Comparison of ENCODE assay signal across 19 mouse cellular contexts in genomic region chr1:191450614-191451013, GRCm38 (mm10). TPM values are rescaled to one million over a fixed set of nuclear protein-coding genes. Genes with fewer than 3 reads are reported as not detected.
DNase-seq lines count a peak whose midpoint lies in the region; ATAC-seq and TF ChIP-seq lines count a peak whose summit lies in the region.
"Had no signal": no experiment of that assay in that cellular context is flagged by ENCODE, and none has a peak within 500 bp of the region (broad histone marks: within the 10 kb centered on the region; RNA-seq: fewer than 3 reads in every experiment).

No protein-coding gene starts in this region.

- H3K4me2 ChIP-seq in kidney, embryonic 14.5 days (replicated peaks; ENCODE audit: low read depth, low read length), result no peak overlapping the region
- H3K4me2 ChIP-seq: kidney, embryonic 15.5 days; lung, embryonic 14.5 days; midbrain, embryonic 15.5 days had no signal

- no peaks in the 10 kb centered on the region for H3K27me3 ChIP-seq in kidney, embryonic 14.5 days (ENCODE audit: control insufficient read depth, insufficient read depth, low read length)
- H3K27me3 ChIP-seq: kidney, embryonic 15.5 days; midbrain, embryonic 15.5 days had no signal

- 31% methylated on average over 5 of the region's 5 CpGs for WGBS in lung, adult 2 months
- 73% methylated on average over 5 of the region's 5 CpGs for WGBS in kidney, embryonic 14.5 days

- H3K4me3 ChIP-seq in lung, adult 2 months (replicated peaks; ENCODE audit: extremely low read depth, low read depth, low read length), result no peak overlapping the region
- H3K4me3 ChIP-seq in kidney, embryonic 14.5 days (ENCODE audit: low read length), result no peak overlapping the region
- H3K4me3 ChIP-seq: erythroblast, embryonic 14.5 days; hindbrain, embryonic 10.5 days; kidney, embryonic 15.5 days; layer of hippocampus, adult 2 months; midbrain, embryonic 15.5 days had no signal

- no peak for TF ChIP-seq CTCF in lung, adult 2 months (IDR thresholded peaks at IDR 0.05; ENCODE audit: insufficient read depth, low read length)

- no peak for TF ChIP-seq POLR2A in lung, adult 2 months (IDR thresholded peaks at IDR 0.05; ENCODE audit: borderline replicate concordance, extremely low read depth, low read depth, low read length)

- peak; percentile 84 for ATAC-seq in megakaryocyte progenitor cell, adult 5-6 weeks (replicated peaks; ENCODE audit: poor library complexity)
- ATAC-seq in kidney, embryonic 14.5 days (ENCODE audit: low FRiP score, low TSS enrichment), result no peak
- ATAC-seq: forebrain, postnatal 0 days; inflammation-experienced regulatory T-cells, adult 6 months; midbrain, embryonic 15.5 days had no signal

- no peak overlapping the region for H3K9ac ChIP-seq in kidney, embryonic 14.5 days (ENCODE audit: low read depth, low read length)
- H3K9ac ChIP-seq: forebrain, postnatal 0 days; kidney, embryonic 15.5 days; lung, embryonic 14.5 days; midbrain, embryonic 15.5 days had no signal

- no peaks in the 10 kb centered on the region for H3K9me3 ChIP-seq in kidney, embryonic 14.5 days (ENCODE audit: control insufficient read depth, low read length)
- H3K9me3 ChIP-seq: hindbrain, embryonic 10.5 days; kidney, embryonic 15.5 days; midbrain, embryonic 15.5 days had no signal

- no peak overlapping the region for H3K27ac ChIP-seq in kidney, embryonic 14.5 days (ENCODE audit: low read depth, low read length)
- H3K27ac ChIP-seq: hindbrain, embryonic 10.5 days; kidney, embryonic 15.5 days; layer of hippocampus, adult 2 months; midbrain, embryonic 15.5 days had no signal

- DNase-seq in adrenal gland, adult (ENCODE audit: inconsistent age in 2 of 2, low spot score in 1 of 2), result peak; percentile 71
- DNase-seq in adrenal gland, postnatal 25 days, result no peak
- peak; percentile 34 for DNase-seq in lung, postnatal 14 days
- DNase-seq in lung, adult 2 months, result no peak
- DNase-seq in liver, result peak; percentile 46
- no peak for DNase-seq in urinary bladder, postnatal 25 days (ENCODE audit: low spot score)
- DNase-seq: cerebellum, adult 9-10 months; forebrain, postnatal 0 days; gastrocnemius, postnatal 14 days; lung, embryonic 14.5 days; spleen, adult 18-20 months had no signal

- H3K36me3 ChIP-seq in kidney, embryonic 14.5 days (ENCODE audit: control insufficient read depth, insufficient read depth, low read length), result no peaks in the 10 kb centered on the region
- H3K36me3 ChIP-seq: hindbrain, embryonic 10.5 days; kidney, embryonic 15.5 days; midbrain, embryonic 15.5 days had no signal

- peaks cover 13% of the 10 kb centered on the region for H3K4me1 ChIP-seq in lung, adult 2 months (ENCODE audit: control insufficient read depth, insufficient read depth, low read length)
- peaks cover 3% of the 10 kb centered on the region; the same call in 1 of the 2 replicates for H3K4me1 ChIP-seq in kidney, embryonic 14.5 days (ENCODE audit: control insufficient read depth, insufficient read depth, low read length)
- H3K4me1 ChIP-seq: midbrain, embryonic 15.5 days had no signal

RNA-seq across cellular contexts. Expression of gene Ppp2r5a, which starts 47.5 kb away (rescaled TPM):
- 162 and 192 TPM in 2 replicates for total RNA-seq in adrenal gland, postnatal 25 days (2021)
- 91.0 and 94.6 TPM in 2 replicates for polyA plus RNA-seq in lung, adult 2 months (2012; rRNA removed)
- total RNA-seq in megakaryocyte progenitor cell, adult 5-6 weeks (2015), result 124 and 129 TPM in 2 replicates
- 125 and 139 TPM in 2 replicates for total RNA-seq in megakaryocyte progenitor cell, adult 5-6 weeks (2017)
- polyA plus RNA-seq in kidney, embryonic 14.5 days (2014; fragmentation: Nextera tagmentation; extraction: Ambion mirVana), result 24.6 and 25.0 TPM in 2 replicates

Comparison
In these comparisons a context has a peak if more than half of its experiments do, and no peak if none do; other contexts are left out.
1. DNase-seq: peak in adrenal gland, adult (2 of 2), lung, postnatal 14 days (single experiment) and liver (single experiment); none in adrenal gland, postnatal 25 days (single experiment), lung, adult 2 months (single experiment) and urinary bladder, postnatal 25 days (single experiment).